Mouse (Mus musculus): ENCODE measurements around the gene Mus81. TPM values are rescaled to one million over a fixed set of nuclear protein-coding genes. Genes with fewer than 3 reads are reported as not detected.

Mus81 gene
- total and polyA plus RNA-seq, 3 experiments: 20.4 to 29.3 (median 28.8) TPM

- no peak for TF ChIP-seq ZNF384 (IDR thresholded peaks at IDR 0.05; ENCODE audit: low read depth, low read length)
- TF ChIP-seq MYC (IDR thresholded peaks at IDR 0.05; ENCODE audit: low read depth, low read length): no peak
- no peak for TF ChIP-seq ZC3H11A (IDR thresholded peaks at IDR 0.05; ENCODE audit: low read depth, low read length)
- no peak; the same call in none of the 2 replicates for TF ChIP-seq NELFE (IDR thresholded peaks at IDR 0.05; ENCODE audit: low read depth, low read length)
- peak; percentile 93 for TF ChIP-seq POLR2A (IDR thresholded peaks at IDR 0.05; ENCODE audit: low read depth, low read length)
- no peak for TF ChIP-seq CTCF (conservative IDR thresholded peaks at IDR 0.05 in 1 of 2, IDR thresholded peaks at IDR 0.05 in 1 of 2; ENCODE audit: low read depth in 2 of 2, low read length in 2 of 2)
- no peak for TF ChIP-seq BHLHE40 (IDR thresholded peaks at IDR 0.05; ENCODE audit: low read depth, low read length)
- TF ChIP-seq SMC3 (IDR thresholded peaks at IDR 0.05; ENCODE audit: low read depth, low read length): no peak
- no peak for TF ChIP-seq ZKSCAN1 (IDR thresholded peaks at IDR 0.05; ENCODE audit: borderline replicate concordance, low read depth, low read length)
- TF ChIP-seq MAX (IDR thresholded peaks at IDR 0.05; ENCODE audit: low read length): no peak
- TF ChIP-seq MXI1 (IDR thresholded peaks at IDR 0.05; ENCODE audit: low read depth, low read length): peak; percentile 75
- no peak for TF ChIP-seq RAD21 (IDR thresholded peaks at IDR 0.05; ENCODE audit: low read depth, low read length)
- TF ChIP-seq POLR2AphosphoS2 (IDR thresholded peaks at IDR 0.05; ENCODE audit: low read depth, low read length): peak; percentile 81; the same call in 1 of the 2 replicates
These were observed 27.7 kb downstream of the Mus81 start, which contains the start of gene Fibp (continued) for GRCm38 (mm10) chr19:5460465-5460911.

- no peak for TF ChIP-seq GABPA (IDR thresholded peaks at IDR 0.05; ENCODE audit: insufficient replicate concordance, low read depth, low read length)
- no peak for TF ChIP-seq NRF1 (IDR thresholded peaks at IDR 0.05; ENCODE audit: low read depth, low read length)
- TF ChIP-seq SMC3 (IDR thresholded peaks at IDR 0.05; ENCODE audit: low read depth, low read length): no peak
- dilution Hi-C loops (cut with MboI; ENCODE audit: extremely low pct_ligation_motif_present, extremely low pct_unique_long_range_greater_than_20kb, low sequenced_read_pairs): no loop called here
- Histone ChIP-seq H3K4me2 (ENCODE audit: insufficient read depth, low read depth, poor library complexity, severe bottlenecking) (peak overlapping the region; percentile 82; the same call in 1 of the 2 replicates), H3K36me3 (replicated peaks in 1 of 2; ENCODE audit: control insufficient read depth in 1 of 2, insufficient read depth in 1 of 2, low read length in 1 of 2) (peaks cover 26 to 42% of the 10 kb centered on the region in 2 experiments), H3K27me3 (replicated peaks) (peaks cover 7% of the 10 kb centered on the region), H3K9me3 (replicated peaks; ENCODE audit: low read length) (no peaks in the 10 kb centered on the region), H3K79me2 (replicated peaks; ENCODE audit: control insufficient read depth, extremely low read depth, insufficient read depth, poor library complexity, severe bottlenecking) (peaks cover 12% of the 10 kb centered on the region), H3K4me1 (ENCODE audit: control insufficient read depth in 1 of 2, insufficient read depth in 2 of 2) (peaks cover 9 to 35% of the 10 kb centered on the region in 2 experiments; a peak in 3 of 4 replicates), H3K4me3 (replicated peaks in 1 of 3; ENCODE audit: low read depth in 2 of 3, low read length in 2 of 3, poor library complexity in 1 of 3) (peak overlapping the region; percentile 86 to 97 (median 88)), H3K9ac (ENCODE audit: insufficient read depth, low read depth) (peak overlapping the region; percentile 85), H3K27ac (ENCODE audit: insufficient read depth, low read depth) (no peak overlapping the region)
- DNase-seq (ENCODE audit: extremely low read depth): no peak
- in situ Hi-C loops (cut with MboI; ENCODE audit: low pct_ligation_motif_present, low pct_unique_long_range_greater_than_20kb, low sequenced_read_pairs): loop anchor here (5.0 kb wide), 1 partner anchor 32 kb away; the partner anchor contains the start of gene Cfl1
These were observed 28.3 kb downstream of the Mus81 start for GRCm38 (mm10) chr19:5459896-5460295.

GRCm38 (mm10) chr19:5459019-5459418 is 29.2 kb downstream of the Mus81 start:
- Histone ChIP-seq H3K4me2 (ENCODE audit: insufficient read depth, low read depth, poor library complexity, severe bottlenecking) (no peak overlapping the region), H3K27me3 (replicated peaks) (peaks cover 7% of the 10 kb centered on the region), H3K9me3 (replicated peaks; ENCODE audit: low read length) (no peaks in the 10 kb centered on the region), H3K27ac (ENCODE audit: insufficient read depth, low read depth) (no peak overlapping the region), H3K79me2 (replicated peaks; ENCODE audit: control insufficient read depth, extremely low read depth, insufficient read depth, poor library complexity, severe bottlenecking) (peaks cover 12% of the 10 kb centered on the region), H3K9ac (ENCODE audit: insufficient read depth, low read depth) (no peak overlapping the region), H3K4me1 (ENCODE audit: control insufficient read depth in 1 of 2, insufficient read depth in 2 of 2) (peaks cover 9 to 35% of the 10 kb centered on the region in 2 experiments; a peak in 3 of 4 replicates), H3K36me3 (replicated peaks in 1 of 2; ENCODE audit: control insufficient read depth in 1 of 2, insufficient read depth in 1 of 2, low read length in 1 of 2) (peaks cover 19 to 42% of the 10 kb centered on the region in 2 experiments), H3K4me3 (replicated peaks in 1 of 3; ENCODE audit: low read depth in 2 of 3, low read length in 2 of 3, poor library complexity in 1 of 3) (no peak overlapping the region)
- dilution Hi-C loops (cut with MboI; ENCODE audit: extremely low pct_ligation_motif_present, extremely low pct_unique_long_range_greater_than_20kb, low sequenced_read_pairs): no loop called here
- DNase-seq (ENCODE audit: extremely low read depth): no peak
- TF ChIP-seq EP300 (IDR thresholded peaks at IDR 0.05; ENCODE audit: low read length) (no peak), MXI1 (IDR thresholded peaks at IDR 0.05; ENCODE audit: low read depth, low read length) (no peak)
- in situ Hi-C loops (cut with MboI; ENCODE audit: low pct_ligation_motif_present, low pct_unique_long_range_greater_than_20kb, low sequenced_read_pairs): loop anchor here (5.0 kb wide), 1 partner anchor 33 kb away; the partner anchor contains the start of gene Cfl1

All from CH12.LX (cell line).